Mouse (Mus musculus): ENCODE measurements around the gene Lrrc32. TPM values are rescaled to one million over a fixed set of nuclear protein-coding genes. Genes with fewer than 3 reads are reported as not detected.

The Lrrc32 gene
- polyA plus RNA-seq, 1 experiment from 2014 or later, result 7.3 TPM

DNA sequence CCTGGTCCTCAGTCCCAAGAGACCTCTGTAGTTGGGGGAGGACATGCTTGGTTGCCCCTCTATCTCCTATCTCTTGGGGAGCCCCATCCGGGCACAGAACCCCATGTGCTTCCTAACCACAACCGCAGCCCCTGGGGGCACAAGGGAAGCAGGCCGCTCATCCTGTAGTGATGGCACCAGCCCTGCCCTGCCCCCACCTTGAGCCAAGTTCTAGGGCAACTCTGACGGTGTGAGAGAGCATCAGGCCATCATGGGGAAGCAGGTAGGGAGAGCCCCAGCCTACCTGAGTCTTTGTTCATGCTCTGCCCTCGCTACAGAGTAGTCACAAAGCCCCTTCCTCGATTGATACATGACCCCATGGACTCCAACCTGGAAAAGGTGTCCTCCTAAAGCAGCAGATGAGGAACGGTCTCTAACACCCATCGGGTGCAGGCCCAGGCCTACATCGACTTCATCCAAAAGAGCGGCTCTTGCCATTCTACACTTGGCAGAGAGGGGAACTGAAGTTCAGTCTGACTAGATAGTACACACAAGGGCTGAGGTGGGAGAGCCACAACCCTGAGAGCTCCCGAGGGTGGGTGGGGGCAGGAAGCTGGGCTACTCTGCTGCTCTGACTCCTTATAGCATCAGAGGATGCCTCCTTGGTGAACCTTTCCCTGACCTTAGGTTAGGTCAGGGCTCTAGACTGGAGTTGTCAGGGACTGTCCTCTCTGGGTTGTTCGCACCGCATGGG is 519 bp upstream of the Lrrc32 start:
- Histone ChIP-seq H3K4me1 (replicated peaks) (peaks cover 43% of the 10 kb centered on the region), H3K9ac (no peak overlapping the region), H3K36me3 (no peaks in the 10 kb centered on the region), H3K9me3 (replicated peaks) (no peaks in the 10 kb centered on the region), H3K27me3 (peaks cover 14% of the 10 kb centered on the region; the same call in 1 of the 2 replicates), H3K4me2 (no peak overlapping the region), H3K27ac (no peak overlapping the region), H3K4me3 (no peak overlapping the region)
- WGBS, result 89% methylated on average over 13 of the region's 13 CpGs
- ATAC-seq (replicated peaks; ENCODE audit: insufficient number of reproducible peaks, insufficient read depth, low FRiP score, low read depth), result no peak

DNA sequence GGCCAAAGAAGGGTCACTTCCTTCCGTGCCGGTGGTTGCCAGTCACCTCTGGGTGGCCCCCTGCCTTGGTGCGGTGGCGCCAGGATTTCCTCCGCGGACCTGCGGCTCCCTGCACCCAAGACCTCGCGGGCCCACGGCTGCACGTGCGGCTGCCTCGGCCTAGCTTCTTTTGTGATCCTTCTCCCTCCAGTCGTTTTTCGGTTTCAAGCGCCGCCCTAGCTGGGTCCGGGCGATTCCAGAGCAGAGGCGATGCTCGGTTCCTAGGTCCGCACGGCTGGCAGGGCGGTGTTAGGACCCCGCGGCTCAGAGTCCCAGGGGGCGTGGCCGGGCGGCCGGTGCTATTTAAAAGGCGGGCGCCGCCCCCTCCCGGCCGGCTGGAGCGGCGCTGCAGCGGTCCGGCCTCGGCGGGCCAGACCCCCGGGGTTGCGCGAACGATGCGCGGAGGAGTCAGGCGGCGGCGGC is 571 bp downstream of the Lrrc32 start:
- H3K27ac ChIP-seq, result no peak overlapping the region
- peak overlapping the region; percentile 65 for H3K4me3 ChIP-seq
- no peaks in the 10 kb centered on the region for H3K9me3 ChIP-seq (replicated peaks)
- peak; percentile 75 for ATAC-seq (replicated peaks; ENCODE audit: insufficient number of reproducible peaks, insufficient read depth, low FRiP score, low read depth)
- WGBS, result under 1% methylated on average over 50 of the region's 50 CpGs
- peaks cover 51% of the 10 kb centered on the region for H3K4me1 ChIP-seq (replicated peaks)
- H3K4me2 ChIP-seq, result peak overlapping the region; percentile 90
- H3K27me3 ChIP-seq, result peaks cover 14% of the 10 kb centered on the region; the same call in 1 of the 2 replicates
- peak overlapping the region; percentile 63 for H3K9ac ChIP-seq
- no peaks in the 10 kb centered on the region for H3K36me3 ChIP-seq

DNA sequence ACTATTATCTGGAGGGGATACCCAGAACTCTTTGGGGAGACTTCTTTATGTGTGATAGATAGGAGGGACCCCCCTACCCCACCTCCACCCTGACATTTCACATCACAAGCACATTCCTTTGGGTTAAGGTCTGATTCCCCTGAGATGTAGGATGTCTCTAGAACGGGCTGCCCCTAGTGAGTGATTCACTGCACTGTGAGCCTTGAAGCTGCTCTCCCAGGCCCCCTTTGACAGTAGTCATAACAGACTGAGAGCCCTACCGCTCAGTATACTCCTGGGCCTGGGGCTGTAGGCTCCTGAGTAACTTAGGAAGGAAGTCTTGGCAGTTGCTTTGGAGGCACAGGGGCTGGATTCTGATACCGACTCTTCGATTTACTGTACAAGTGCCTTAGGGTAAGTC is 1.2 kb downstream of the Lrrc32 start:
- ATAC-seq (replicated peaks; ENCODE audit: insufficient number of reproducible peaks, insufficient read depth, low FRiP score, low read depth), result no peak
- H3K9ac ChIP-seq, result peak overlapping the region; percentile 63

DNA sequence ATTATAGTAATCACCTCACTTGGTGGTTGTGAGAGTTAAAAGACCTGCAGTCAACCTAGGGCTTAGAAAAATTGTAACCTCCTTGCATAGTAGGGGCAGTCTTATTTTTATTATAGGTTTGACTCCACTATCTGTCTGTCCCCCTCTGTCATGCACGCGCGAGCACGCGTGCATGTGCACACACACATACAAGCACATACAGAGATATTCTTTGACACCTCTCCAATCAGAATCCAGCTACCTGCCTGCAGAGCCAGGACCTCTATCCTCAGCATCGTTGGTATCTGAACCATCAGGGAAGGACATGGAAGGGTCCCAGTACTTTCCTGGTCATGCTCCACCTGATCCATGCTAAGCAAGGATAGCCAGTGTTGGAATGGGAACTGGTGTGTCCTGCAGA is 1.8 kb downstream of the Lrrc32 start:
- peaks cover 14% of the 10 kb centered on the region; the same call in 1 of the 2 replicates for H3K27me3 ChIP-seq
- no peak overlapping the region for H3K9ac ChIP-seq
- no peaks in the 10 kb centered on the region for H3K9me3 ChIP-seq (replicated peaks)
- H3K36me3 ChIP-seq, result no peaks in the 10 kb centered on the region
- H3K4me2 ChIP-seq, result peak overlapping the region; percentile 90
- H3K4me3 ChIP-seq, result peak overlapping the region; percentile 65
- peaks cover 46% of the 10 kb centered on the region for H3K4me1 ChIP-seq (replicated peaks)
- no peak overlapping the region for H3K27ac ChIP-seq
- ATAC-seq (replicated peaks; ENCODE audit: insufficient number of reproducible peaks, insufficient read depth, low FRiP score, low read depth), result no peak
- WGBS, result 91% methylated on average over 6 of the region's 6 CpGs

More for the DNA sequence above, 1.2 kb downstream of the Lrrc32 start:
- no peaks in the 10 kb centered on the region for H3K9me3 ChIP-seq (replicated peaks)
- no peaks in the 10 kb centered on the region for H3K36me3 ChIP-seq
- H3K4me1 ChIP-seq (replicated peaks), result peaks cover 51% of the 10 kb centered on the region
- no peak overlapping the region for H3K27ac ChIP-seq
- H3K27me3 ChIP-seq, result peaks cover 14% of the 10 kb centered on the region; the same call in 1 of the 2 replicates
- H3K4me2 ChIP-seq, result peak overlapping the region; percentile 90
- 49% methylated on average over 4 of the region's 4 CpGs for WGBS
- H3K4me3 ChIP-seq, result peak overlapping the region; percentile 65

DNA sequence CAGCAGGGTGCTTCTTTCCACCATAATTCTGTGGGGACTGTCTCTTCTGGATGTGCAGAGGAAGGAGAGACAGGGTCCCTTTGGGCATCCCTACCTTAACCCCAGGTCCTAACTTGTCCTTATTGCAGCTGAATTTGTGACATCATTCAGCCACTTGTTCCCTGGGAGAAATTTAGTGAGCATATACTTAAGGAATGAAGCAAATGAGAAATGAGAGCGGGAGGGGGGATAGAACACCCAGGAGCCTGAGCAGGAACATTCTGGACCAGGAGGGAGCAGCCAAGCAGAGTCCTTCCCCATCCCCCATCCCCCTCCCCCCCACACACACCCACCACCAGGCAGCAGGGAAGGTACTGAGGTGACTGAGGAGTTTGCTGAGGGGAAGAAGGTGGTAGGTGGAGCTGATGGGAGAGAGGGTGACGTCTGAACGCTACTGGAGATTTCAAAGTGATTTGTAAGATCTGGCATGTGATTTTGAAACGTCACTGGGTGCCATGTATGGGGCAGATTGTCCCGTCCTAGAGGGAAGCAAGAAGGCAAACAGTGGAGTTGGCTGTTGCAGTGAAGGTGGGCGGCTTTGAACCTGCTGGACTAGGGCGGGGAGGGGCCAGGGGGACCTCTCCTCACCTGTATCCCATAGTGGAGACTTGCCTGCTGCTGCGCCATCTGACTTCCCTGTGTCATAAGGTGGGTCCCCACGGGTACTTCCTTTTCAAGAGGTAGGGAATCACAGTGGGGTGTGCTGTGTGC is 2.5 kb downstream of the Lrrc32 start:
- Histone ChIP-seq H3K9me3 (replicated peaks) (no peaks in the 10 kb centered on the region), H3K4me3 (peak overlapping the region; percentile 65; the same call in 1 of the 2 replicates), H3K4me2 (peak overlapping the region; percentile 90), H3K9ac (no peak overlapping the region), H3K27ac (no peak overlapping the region), H3K36me3 (no peaks in the 10 kb centered on the region), H3K27me3 (peaks cover 14% of the 10 kb centered on the region; the same call in 1 of the 2 replicates), H3K4me1 (replicated peaks) (peaks cover 39% of the 10 kb centered on the region)
- no peak for ATAC-seq (replicated peaks; ENCODE audit: insufficient number of reproducible peaks, insufficient read depth, low FRiP score, low read depth)
- WGBS, result 69% methylated on average over 9 of the region's 9 CpGs

DNA sequence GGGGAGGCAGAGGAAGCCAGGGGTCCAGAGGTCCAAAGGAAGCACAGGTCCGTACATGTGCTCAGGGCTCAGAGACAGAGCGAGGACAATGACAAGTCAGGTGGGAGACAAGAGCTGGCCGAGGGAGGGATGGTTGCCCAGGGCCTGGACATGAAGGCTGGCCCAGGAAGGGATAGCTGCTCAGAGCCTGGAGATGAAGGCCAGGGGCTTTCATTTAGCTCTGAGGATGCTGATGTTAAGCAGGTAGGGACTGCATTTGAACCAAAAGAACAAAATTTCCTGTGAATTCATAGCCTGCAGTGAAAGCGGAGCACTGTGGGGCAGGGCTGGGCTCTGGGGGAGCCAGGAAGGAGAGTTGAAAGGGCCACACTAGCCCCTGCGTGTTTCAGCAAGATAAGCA is 3.2 kb downstream of the Lrrc32 start:
- H3K4me2 ChIP-seq, result peak overlapping the region; percentile 90
- no peak for ATAC-seq (replicated peaks; ENCODE audit: insufficient number of reproducible peaks, insufficient read depth, low FRiP score, low read depth)
- WGBS, result 71% methylated on average over 5 of the region's 5 CpGs
- 0 out of 2 replicates have a peak overlapping the region, but pooled peaks have one; percentile 3 for H3K9ac ChIP-seq
- no peaks in the 10 kb centered on the region for H3K36me3 ChIP-seq
- no peak overlapping the region for H3K27ac ChIP-seq
- H3K9me3 ChIP-seq (replicated peaks), result no peaks in the 10 kb centered on the region
- H3K4me1 ChIP-seq (replicated peaks), result peaks cover 37% of the 10 kb centered on the region
- H3K4me3 ChIP-seq, result no peak overlapping the region
- peaks cover 14% of the 10 kb centered on the region; the same call in 1 of the 2 replicates for H3K27me3 ChIP-seq

DNA sequence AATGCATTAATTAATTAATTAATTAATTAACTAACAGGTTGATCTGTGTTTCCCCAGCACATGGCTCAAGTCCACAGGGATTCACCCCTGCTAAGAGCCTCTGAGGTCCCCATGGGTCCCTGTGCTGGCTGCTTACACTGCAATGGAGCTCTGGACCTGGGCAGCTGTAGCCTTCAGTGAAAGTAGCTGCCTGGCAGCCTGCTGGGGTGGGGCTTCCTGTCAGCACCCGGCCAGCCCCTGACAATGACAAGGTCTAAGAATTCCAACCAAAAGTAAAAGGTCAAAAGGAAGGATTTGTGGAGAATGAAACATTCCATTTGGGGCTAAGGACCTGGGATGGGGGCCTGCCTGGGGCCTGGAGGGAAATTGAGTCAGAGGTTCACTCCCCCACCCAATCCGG is 4.2 kb downstream of the Lrrc32 start:
- no peaks in the 10 kb centered on the region for H3K9me3 ChIP-seq (replicated peaks)
- H3K4me1 ChIP-seq (replicated peaks), result peaks cover 37% of the 10 kb centered on the region
- H3K9ac ChIP-seq, result no peak overlapping the region
- 55% methylated on average over 2 of the region's 2 CpGs for WGBS
- peaks cover 10% of the 10 kb centered on the region; the same call in 1 of the 2 replicates for H3K27me3 ChIP-seq
- H3K36me3 ChIP-seq, result no peaks in the 10 kb centered on the region
- H3K4me3 ChIP-seq, result no peak overlapping the region
- H3K27ac ChIP-seq, result no peak overlapping the region
- H3K4me2 ChIP-seq, result peak overlapping the region; percentile 90; the same call in 1 of the 2 replicates
- no peak for ATAC-seq (replicated peaks; ENCODE audit: insufficient number of reproducible peaks, insufficient read depth, low FRiP score, low read depth)

DNA sequence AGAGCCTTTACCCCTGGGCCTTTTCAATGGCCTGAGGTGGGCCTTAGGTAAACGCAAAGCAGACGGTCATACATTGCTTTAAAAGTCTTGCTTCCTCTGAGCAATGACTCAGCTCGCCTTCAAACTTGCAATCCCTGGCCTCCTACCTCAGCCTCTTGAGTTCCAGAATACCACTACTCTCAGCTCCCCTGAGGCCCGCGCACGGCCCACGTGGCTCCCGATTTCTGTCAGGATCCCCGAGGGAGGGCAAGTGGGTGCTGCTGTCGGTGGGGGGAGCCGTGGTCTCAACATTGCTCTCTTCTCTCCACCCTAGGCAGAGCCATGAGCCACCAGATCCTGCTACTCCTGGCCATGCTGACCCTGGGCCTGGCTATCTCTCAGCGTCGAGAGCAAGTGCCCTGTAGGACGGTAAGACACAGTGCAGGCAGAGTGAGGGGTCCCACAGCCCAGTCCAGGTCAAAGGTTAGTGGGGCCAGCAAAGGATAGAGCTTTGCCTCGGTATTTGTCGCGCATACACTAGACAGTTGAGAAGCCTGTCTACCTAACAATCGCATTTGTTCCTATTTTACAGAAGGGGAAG is 4.9 kb downstream of the Lrrc32 start:
- ATAC-seq (replicated peaks; ENCODE audit: insufficient number of reproducible peaks, insufficient read depth, low FRiP score, low read depth), result no peak
- Histone ChIP-seq H3K4me2 (no peak overlapping the region), H3K9ac (no peak overlapping the region), H3K9me3 (replicated peaks) (no peaks in the 10 kb centered on the region), H3K4me1 (replicated peaks) (peaks cover 37% of the 10 kb centered on the region), H3K4me3 (no peak overlapping the region), H3K27ac (no peak overlapping the region; the same call in 1 of the 2 replicates), H3K27me3 (peaks cover 10% of the 10 kb centered on the region; the same call in 1 of the 2 replicates), H3K36me3 (no peaks in the 10 kb centered on the region)
- WGBS, result 51% methylated on average over 18 of the region's 18 CpGs

DNA sequence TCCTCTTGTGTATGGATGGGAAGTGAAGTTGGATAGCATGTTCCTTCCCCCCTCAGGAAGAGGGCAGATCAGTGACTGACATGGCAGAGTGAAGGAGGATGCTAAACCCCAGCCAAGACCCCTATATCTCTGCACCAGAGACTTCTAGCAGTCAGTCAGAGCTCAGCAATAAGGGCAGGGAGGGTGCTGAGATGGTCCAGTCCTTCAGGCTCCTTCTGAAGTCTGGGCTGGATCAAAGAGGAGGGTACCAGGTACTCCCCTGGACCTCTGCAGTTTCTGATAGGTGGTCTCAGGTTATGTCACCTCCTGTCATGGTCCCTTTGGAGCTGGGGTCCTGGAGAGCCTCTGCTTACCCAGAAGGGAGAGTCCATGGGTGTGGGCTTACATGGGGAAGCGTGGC is 6.5 kb downstream of the Lrrc32 start:
- Histone ChIP-seq H3K27me3 (0 out of 2 replicates have a peak, but pooled peaks cover 6% of the 10 kb centered on the region), H3K36me3 (no peaks in the 10 kb centered on the region), H3K9me3 (replicated peaks) (no peaks in the 10 kb centered on the region), H3K4me2 (no peak overlapping the region), H3K27ac (no peak overlapping the region), H3K4me1 (replicated peaks) (peaks cover 37% of the 10 kb centered on the region), H3K9ac (no peak overlapping the region), H3K4me3 (no peak overlapping the region)
- 77% methylated on average over 1 of the region's 1 CpGs for WGBS
- no peak for ATAC-seq (replicated peaks; ENCODE audit: insufficient number of reproducible peaks, insufficient read depth, low FRiP score, low read depth)

DNA sequence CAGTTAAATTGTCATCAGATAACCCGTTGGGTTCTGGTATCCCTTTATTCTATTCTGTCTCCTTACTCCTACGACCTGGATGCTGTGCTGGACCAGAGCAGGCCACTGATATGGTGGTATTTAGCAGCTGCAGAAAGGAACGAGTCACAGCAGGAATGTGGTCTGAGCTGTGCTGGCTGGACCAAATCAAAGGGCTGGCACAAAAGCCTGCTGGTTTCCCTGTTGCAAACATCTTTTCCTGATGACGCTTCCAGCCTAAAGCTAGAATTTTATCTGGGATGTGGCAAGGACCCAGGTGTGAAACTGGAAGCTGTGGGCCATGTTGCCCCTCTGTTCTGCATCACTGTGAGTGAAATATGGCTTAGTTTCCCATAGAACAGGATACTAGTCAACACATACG is 8.4 kb downstream of the Lrrc32 start:
- Histone ChIP-seq H3K4me3 (no peak overlapping the region), H3K9me3 (replicated peaks) (no peaks in the 10 kb centered on the region), H3K36me3 (no peaks in the 10 kb centered on the region), H3K9ac (no peak overlapping the region), H3K27ac (no peak overlapping the region), H3K4me1 (replicated peaks) (peaks cover 37% of the 10 kb centered on the region), H3K27me3 (no peaks in the 10 kb centered on the region), H3K4me2 (no peak overlapping the region)
- WGBS, result 41% methylated on average over 5 of the region's 5 CpGs
- no peak for ATAC-seq (replicated peaks; ENCODE audit: insufficient number of reproducible peaks, insufficient read depth, low FRiP score, low read depth)

DNA sequence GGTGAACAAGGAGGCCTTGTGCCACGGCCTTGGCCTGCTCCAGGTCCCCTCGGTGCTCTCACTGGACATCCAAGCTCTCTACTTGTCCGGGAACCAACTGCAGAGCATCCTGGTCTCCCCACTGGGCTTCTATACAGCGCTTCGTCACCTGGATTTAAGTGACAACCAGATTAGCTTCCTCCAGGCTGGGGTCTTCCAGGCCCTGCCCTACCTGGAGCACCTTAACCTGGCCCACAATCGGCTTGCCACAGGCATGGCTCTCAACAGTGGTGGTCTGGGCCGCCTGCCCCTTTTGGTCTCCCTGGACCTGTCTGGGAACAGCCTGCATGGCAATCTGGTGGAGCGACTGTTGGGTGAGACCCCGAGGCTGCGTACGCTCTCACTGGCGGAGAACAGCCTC is 9.0 kb downstream of the Lrrc32 start:
- Histone ChIP-seq H3K4me1 (replicated peaks) (peaks cover 35% of the 10 kb centered on the region), H3K9ac (no peak overlapping the region), H3K4me3 (no peak overlapping the region), H3K9me3 (replicated peaks) (no peaks in the 10 kb centered on the region), H3K4me2 (no peak overlapping the region), H3K27ac (no peak overlapping the region), H3K36me3 (no peaks in the 10 kb centered on the region), H3K27me3 (no peaks in the 10 kb centered on the region)
- ATAC-seq (replicated peaks; ENCODE audit: insufficient number of reproducible peaks, insufficient read depth, low FRiP score, low read depth), result no peak
- WGBS, result 90% methylated on average over 12 of the region's 12 CpGs
